Mouse (Mus musculus): ENCODE measurements around the gene Ttc36. TPM values are rescaled to one million over a fixed set of nuclear protein-coding genes. Genes with fewer than 3 reads are reported as not detected.

The Ttc36 gene
- not detected in 2 replicates for polyA plus RNA-seq (2011; ENCODE audit: insufficient read depth, insufficient read length, low read depth, missing spikeins)

DNA sequence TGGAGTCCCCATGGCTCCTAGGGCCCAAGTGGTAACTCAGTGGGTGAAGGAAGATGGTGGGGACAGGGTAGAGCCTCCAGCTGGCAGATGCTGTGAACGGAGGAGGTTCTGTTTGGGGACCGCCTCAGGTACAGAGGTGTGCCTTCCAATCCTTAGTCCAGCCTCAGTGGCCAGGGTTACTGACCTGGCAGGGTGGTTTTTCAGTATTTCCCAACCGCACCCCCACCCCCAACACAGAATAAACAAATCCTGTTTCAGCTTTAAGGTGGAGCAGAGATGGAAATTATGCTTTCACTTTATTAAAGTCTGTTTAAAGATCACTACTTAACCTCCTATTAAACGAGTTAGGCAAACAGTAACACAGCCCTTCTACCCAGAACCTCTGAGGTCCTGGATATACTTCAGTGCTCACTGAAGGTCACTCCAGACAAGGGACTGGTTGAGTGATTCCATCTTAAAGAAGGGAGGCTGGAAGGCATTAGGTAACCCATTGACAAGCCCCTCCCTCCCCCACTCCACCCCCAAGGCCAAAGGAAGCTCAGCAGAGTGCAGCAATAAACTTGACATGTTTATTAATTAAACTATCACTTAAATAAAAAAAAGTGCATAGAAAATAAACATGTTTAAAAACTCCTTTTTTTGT lies at the start of gene Ttc36:
Ttc36 (minus strand) TSS at position 265 of the 643 bp plus-strand sequence.
- H3K27me3 ChIP-seq (ENCODE audit: control insufficient read depth, insufficient read depth, low read length, poor library complexity, severe bottlenecking) = no peaks in the 10 kb centered on the region
- H3K4me1 ChIP-seq (ENCODE audit: control insufficient read depth, insufficient read depth, low read length) = no peaks in the 10 kb centered on the region
- no peak within 1 kb of the TSS for H3K27ac ChIP-seq (ENCODE audit: insufficient read depth, low read length)
- H3K36me3 ChIP-seq (ENCODE audit: control insufficient read depth, insufficient read depth, low read length, poor library complexity, severe bottlenecking) = peaks cover 11% of the 10 kb centered on the region
- H3K4me3 ChIP-seq (ENCODE audit: low read depth, low read length) = no peak within 1 kb of the TSS
- H3K9me3 ChIP-seq (replicated peaks; ENCODE audit: control insufficient read depth, insufficient read depth, low read length, poor library complexity, severe bottlenecking) = no peaks in the 10 kb centered on the region
- H3K9ac ChIP-seq (ENCODE audit: low read depth, poor library complexity, severe bottlenecking) = no peak within 1 kb of the TSS
- TF ChIP-seq CTCF (IDR thresholded peaks at IDR 0.05; ENCODE audit: low read depth, low read length) (no peak), EP300 (IDR thresholded peaks at IDR 0.05; ENCODE audit: insufficient read depth, low read depth, low read length) (no peak), POLR2A (IDR thresholded peaks at IDR 0.05; ENCODE audit: insufficient read depth, low read length) (no peak)

DNA sequence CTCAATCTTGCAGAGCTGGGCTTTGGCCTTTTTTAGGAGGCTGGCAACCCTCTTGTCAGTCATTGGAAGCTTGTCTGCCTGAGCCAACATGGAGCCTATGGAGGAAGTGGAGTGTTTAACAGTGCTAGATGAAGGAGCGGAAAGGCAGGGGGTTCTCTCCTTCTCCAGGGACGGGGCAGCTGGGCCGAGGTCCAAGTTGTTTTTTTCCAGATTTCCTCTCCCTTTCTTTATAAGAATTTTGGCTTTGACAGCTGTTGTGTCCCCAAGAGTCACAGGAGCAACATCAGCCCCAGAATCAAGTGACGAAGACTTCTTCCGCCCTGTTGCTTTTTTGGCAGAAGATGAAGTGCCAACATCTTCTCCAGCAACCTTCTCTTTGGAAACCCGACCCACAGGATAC lies 44.6 kb upstream of the Ttc36 start:
- Histone ChIP-seq H3K4me1 (ENCODE audit: control insufficient read depth, insufficient read depth, low read length) (peaks cover 2% of the 10 kb centered on the region), H3K27ac (ENCODE audit: insufficient read depth, low read length) (no peak overlapping the region), H3K27me3 (ENCODE audit: control insufficient read depth, insufficient read depth, low read length, poor library complexity, severe bottlenecking) (no peaks in the 10 kb centered on the region), H3K36me3 (ENCODE audit: control insufficient read depth, insufficient read depth, low read length, poor library complexity, severe bottlenecking) (peaks cover 54% of the 10 kb centered on the region), H3K9me3 (replicated peaks; ENCODE audit: control insufficient read depth, insufficient read depth, low read length, poor library complexity, severe bottlenecking) (no peaks in the 10 kb centered on the region), H3K9ac (ENCODE audit: low read depth, poor library complexity, severe bottlenecking) (no peak overlapping the region), H3K4me3 (ENCODE audit: low read depth, low read length) (no peak overlapping the region)
- TF ChIP-seq POLR2A (IDR thresholded peaks at IDR 0.05; ENCODE audit: insufficient read depth, low read length) = no peak
- no peak for TF ChIP-seq EP300 (IDR thresholded peaks at IDR 0.05; ENCODE audit: insufficient read depth, low read depth, low read length)
- TF ChIP-seq CTCF (IDR thresholded peaks at IDR 0.05; ENCODE audit: low read depth, low read length) = no peak

- Histone ChIP-seq H3K27me3 (ENCODE audit: control insufficient read depth, insufficient read depth, low read length, poor library complexity, severe bottlenecking) (no peaks in the 10 kb centered on the region), H3K27ac (ENCODE audit: insufficient read depth, low read length) (no peak overlapping the region), H3K36me3 (ENCODE audit: control insufficient read depth, insufficient read depth, low read length, poor library complexity, severe bottlenecking) (peaks cover 44% of the 10 kb centered on the region), H3K4me1 (ENCODE audit: control insufficient read depth, insufficient read depth, low read length) (no peaks in the 10 kb centered on the region), H3K4me3 (ENCODE audit: low read depth, low read length) (no peak overlapping the region), H3K9ac (ENCODE audit: low read depth, poor library complexity, severe bottlenecking) (no peak overlapping the region), H3K9me3 (replicated peaks; ENCODE audit: control insufficient read depth, insufficient read depth, low read length, poor library complexity, severe bottlenecking) (no peaks in the 10 kb centered on the region)
- TF ChIP-seq CTCF (IDR thresholded peaks at IDR 0.05; ENCODE audit: low read depth, low read length) (peak; percentile 39), POLR2A (IDR thresholded peaks at IDR 0.05; ENCODE audit: insufficient read depth, low read length) (no peak)
Measured at GRCm38 (mm10) chr9:44841241-44841640, 38.4 kb upstream of the Ttc36 start.

DNA sequence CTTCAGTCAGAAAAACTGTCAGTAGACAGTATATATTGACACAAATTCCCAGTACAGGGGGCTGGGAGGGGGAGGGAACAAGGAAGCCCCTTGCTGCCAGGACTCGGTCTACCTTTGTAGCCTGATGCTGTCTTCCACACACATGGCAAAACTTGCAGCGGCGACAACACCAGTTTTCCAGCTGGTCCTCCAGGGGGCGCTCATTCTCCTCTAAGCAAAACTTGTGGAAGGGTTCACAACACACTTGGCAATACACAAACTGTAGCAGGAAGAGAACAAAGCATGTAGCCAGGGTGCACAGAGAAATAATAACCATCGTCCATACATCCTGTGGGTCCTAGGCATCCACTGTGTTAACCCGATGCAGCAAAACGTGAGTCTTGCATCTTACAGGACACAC lies 33.6 kb upstream of the Ttc36 start:
- no peak overlapping the region for H3K9ac ChIP-seq (ENCODE audit: low read depth, poor library complexity, severe bottlenecking)
- no peak for TF ChIP-seq EP300 (IDR thresholded peaks at IDR 0.05; ENCODE audit: insufficient read depth, low read depth, low read length)
- peak; percentile 76 for TF ChIP-seq CTCF (IDR thresholded peaks at IDR 0.05; ENCODE audit: low read depth, low read length)
- H3K27ac ChIP-seq (ENCODE audit: insufficient read depth, low read length) = no peak overlapping the region
- no peaks in the 10 kb centered on the region for H3K9me3 ChIP-seq (replicated peaks; ENCODE audit: control insufficient read depth, insufficient read depth, low read length, poor library complexity, severe bottlenecking)
- H3K27me3 ChIP-seq (ENCODE audit: control insufficient read depth, insufficient read depth, low read length, poor library complexity, severe bottlenecking) = no peaks in the 10 kb centered on the region
- H3K36me3 ChIP-seq (ENCODE audit: control insufficient read depth, insufficient read depth, low read length, poor library complexity, severe bottlenecking) = peaks cover 39% of the 10 kb centered on the region
- H3K4me3 ChIP-seq (ENCODE audit: low read depth, low read length) = no peak overlapping the region
- H3K4me1 ChIP-seq (ENCODE audit: control insufficient read depth, insufficient read depth, low read length) = no peaks in the 10 kb centered on the region

DNA sequence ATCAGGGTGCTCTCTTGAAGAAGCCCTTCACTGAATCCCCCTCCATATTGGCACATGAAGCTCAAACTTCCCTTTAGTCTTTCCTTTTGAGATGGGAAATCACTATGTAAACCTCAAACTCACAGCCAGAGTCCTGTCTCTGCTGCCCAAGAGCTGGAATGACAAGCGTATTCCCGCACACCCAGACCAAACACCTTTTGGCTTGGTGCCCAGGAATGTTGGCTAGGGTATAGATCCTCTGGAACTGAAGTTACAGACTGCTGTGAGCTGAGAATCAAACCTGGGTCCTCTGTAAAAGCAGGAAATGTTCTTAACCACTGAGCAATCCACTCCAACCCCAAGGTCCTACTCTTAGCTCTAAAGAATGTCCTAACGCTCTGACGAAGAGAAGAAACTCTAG lies 29.5 kb upstream of the Ttc36 start:
- TF ChIP-seq EP300 (IDR thresholded peaks at IDR 0.05; ENCODE audit: insufficient read depth, low read depth, low read length) = no peak
- TF ChIP-seq POLR2A (IDR thresholded peaks at IDR 0.05; ENCODE audit: insufficient read depth, low read length) = no peak
- TF ChIP-seq CTCF (IDR thresholded peaks at IDR 0.05; ENCODE audit: low read depth, low read length) = no peak
- Histone ChIP-seq H3K4me1 (ENCODE audit: control insufficient read depth, insufficient read depth, low read length) (no peaks in the 10 kb centered on the region), H3K27me3 (ENCODE audit: control insufficient read depth, insufficient read depth, low read length, poor library complexity, severe bottlenecking) (no peaks in the 10 kb centered on the region), H3K9ac (ENCODE audit: low read depth, poor library complexity, severe bottlenecking) (no peak overlapping the region), H3K9me3 (replicated peaks; ENCODE audit: control insufficient read depth, insufficient read depth, low read length, poor library complexity, severe bottlenecking) (no peaks in the 10 kb centered on the region), H3K36me3 (ENCODE audit: control insufficient read depth, insufficient read depth, low read length, poor library complexity, severe bottlenecking) (peaks cover 55% of the 10 kb centered on the region), H3K27ac (ENCODE audit: insufficient read depth, low read length) (no peak overlapping the region), H3K4me3 (ENCODE audit: low read depth, low read length) (no peak overlapping the region)

DNA sequence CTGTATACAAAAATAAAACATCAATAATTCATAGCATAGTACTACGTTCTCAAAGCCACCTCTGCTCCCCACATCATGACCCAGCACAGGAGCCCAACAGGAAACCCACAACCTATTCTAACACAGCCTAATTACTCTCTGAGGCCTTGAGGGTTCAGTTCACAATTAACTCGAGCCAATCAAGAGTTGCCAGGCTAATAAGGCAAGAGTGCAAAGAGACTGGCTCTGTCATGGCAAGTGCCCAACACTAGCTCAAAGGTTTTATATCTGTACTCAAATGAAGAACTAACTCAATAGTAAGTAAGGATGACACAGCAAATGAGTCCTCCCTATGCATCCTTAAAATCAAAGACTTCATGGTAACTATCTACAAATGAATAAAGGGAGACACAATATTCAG lies 27.6 kb upstream of the Ttc36 start:
- TF ChIP-seq POLR2A (IDR thresholded peaks at IDR 0.05; ENCODE audit: insufficient read depth, low read length) (no peak), EP300 (IDR thresholded peaks at IDR 0.05; ENCODE audit: insufficient read depth, low read depth, low read length) (no peak), CTCF (IDR thresholded peaks at IDR 0.05; ENCODE audit: low read depth, low read length) (no peak)
- no peak overlapping the region for H3K4me3 ChIP-seq (ENCODE audit: low read depth, low read length)
- peaks cover 59% of the 10 kb centered on the region for H3K36me3 ChIP-seq (ENCODE audit: control insufficient read depth, insufficient read depth, low read length, poor library complexity, severe bottlenecking)
- no peak overlapping the region for H3K9ac ChIP-seq (ENCODE audit: low read depth, poor library complexity, severe bottlenecking)
- no peak overlapping the region for H3K27ac ChIP-seq (ENCODE audit: insufficient read depth, low read length)
- no peaks in the 10 kb centered on the region for H3K27me3 ChIP-seq (ENCODE audit: control insufficient read depth, insufficient read depth, low read length, poor library complexity, severe bottlenecking)
- H3K4me1 ChIP-seq (ENCODE audit: control insufficient read depth, insufficient read depth, low read length) = no peaks in the 10 kb centered on the region
- H3K9me3 ChIP-seq (replicated peaks; ENCODE audit: control insufficient read depth, insufficient read depth, low read length, poor library complexity, severe bottlenecking) = no peaks in the 10 kb centered on the region

Data from ES-Bruce4 (cell line).